Mouse (Mus musculus) urinary bladder, postnatal 10 days (tissue): ENCODE data around the gene Tpk1.
"Not testable (repeated sequence)": the region's sequence is repeated elsewhere in the genome, so short reads cannot be mapped to it uniquely, and the experiment has no call there.

ENCODE experiments used
- DNase-seq: peaks from one replicate; pipeline ENCODE4 v3.0.0; 2022; ENCODE audit warnings: low spot score

The Tpk1 gene

DNA sequence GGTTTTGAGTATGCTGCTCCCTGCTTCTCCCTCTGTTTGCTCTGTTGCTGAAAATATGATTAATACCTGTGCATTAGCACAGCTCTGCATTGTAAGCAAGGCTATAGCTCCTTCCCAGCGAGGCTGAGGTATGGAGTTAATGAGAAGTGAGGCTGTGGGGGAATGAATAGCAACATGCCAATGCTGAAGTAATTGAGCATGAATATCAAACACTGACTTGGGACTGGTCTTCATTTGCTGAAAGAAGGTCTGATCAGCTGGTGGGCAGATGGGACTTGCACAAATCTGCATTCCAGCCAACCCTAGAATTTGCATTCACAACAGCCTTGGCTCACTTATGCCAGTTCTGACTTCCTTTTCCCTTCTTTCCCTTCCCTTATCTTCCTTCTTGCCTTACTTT, 144.0 kb downstream of the Tpk1 start:
- no peak for DNase-seq

GRCm38 (mm10) chr6:43520218-43520617, 145.9 kb downstream of the Tpk1 start:
- no peak for DNase-seq

DNA sequence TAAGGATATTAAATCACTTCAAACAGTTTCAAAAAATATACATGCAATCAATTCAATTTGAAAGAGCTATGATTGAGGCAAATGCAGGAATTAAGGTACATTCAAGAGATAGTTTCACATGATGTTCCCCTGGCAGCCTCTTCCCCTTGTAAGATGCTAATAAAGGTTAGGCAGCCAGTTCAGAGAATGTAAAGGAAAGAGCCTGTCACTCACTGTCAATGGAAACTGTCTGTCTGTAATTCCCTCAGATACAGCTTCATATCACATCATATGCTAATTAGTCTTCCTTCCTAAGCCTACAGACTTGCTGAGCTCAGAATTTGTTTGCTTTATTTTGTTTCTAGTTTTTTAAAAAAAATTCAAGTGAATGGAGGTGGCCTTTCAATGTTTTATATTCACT, 147.7 kb downstream of the Tpk1 start:
- DNase-seq = no peak

- no peak for DNase-seq
Measured at GRCm38 (mm10) chr6:43517316-43517655, 148.8 kb downstream of the Tpk1 start.

DNA sequence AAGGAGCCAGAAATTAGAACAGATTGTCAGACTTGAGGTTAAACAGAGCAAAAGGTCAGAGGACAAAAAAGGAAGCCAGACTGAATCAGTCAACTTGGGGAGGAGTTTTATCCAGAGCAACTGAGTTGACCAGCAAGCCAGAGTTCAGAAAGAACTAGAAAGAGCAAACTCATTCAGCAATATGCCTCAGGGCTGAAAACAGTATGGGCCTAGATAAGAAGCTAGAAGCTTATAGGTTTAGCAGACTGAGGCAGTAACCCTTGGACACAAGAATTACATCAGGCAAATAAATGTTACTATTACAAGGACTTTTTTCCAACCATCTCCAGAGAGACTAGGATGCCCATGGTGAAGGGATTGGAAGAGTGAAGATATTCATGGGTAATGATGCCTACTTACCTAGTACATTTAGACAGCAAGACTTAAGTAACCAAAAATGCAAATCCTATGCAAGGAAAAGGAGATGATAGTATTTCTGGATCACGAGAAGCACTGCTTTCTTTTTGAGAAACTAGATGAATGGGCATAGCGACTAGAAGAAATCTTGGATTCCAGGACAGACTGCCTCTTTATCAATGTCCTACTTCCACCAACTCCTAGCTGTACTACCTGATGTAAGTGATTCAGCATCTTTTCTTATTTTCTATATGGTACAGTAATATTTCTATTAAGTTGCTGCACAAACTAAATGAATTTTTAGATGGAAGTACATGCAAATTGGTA, 149.3 kb downstream of the Tpk1 start:
- no peak for DNase-seq

GRCm38 (mm10) chr6:43506686-43507385, 159.2 kb downstream of the Tpk1 start:
- not testable (repeated sequence) for DNase-seq

DNA sequence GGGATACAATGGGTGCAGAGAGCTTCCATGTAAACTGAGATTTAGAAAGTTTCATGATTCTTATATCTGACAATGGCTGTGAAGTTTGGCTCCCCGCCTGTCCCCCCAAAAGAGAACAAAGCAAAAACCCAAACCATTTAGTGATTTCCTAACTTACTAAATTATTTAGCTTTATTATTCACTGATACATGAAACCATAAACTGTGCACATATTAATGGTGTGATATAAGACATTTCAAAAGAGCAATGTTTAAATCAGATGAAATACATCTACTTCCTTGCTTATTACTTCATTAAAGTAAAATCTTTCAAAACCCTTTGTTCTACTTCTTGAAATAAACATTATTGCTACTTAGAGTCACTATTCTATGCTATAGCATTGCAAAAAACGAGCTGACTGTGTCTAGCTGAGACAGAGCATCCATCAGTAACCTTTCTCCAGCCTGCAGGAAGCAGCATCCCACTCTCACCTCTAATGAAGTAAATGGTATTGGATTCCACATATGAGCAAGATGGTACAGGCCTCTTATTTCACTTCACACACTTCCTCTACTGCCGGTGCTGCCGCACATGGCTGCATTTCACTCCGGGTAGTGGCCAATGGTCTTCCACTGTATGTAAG, 161.4 kb downstream of the Tpk1 start:
- no peak for DNase-seq

DNA sequence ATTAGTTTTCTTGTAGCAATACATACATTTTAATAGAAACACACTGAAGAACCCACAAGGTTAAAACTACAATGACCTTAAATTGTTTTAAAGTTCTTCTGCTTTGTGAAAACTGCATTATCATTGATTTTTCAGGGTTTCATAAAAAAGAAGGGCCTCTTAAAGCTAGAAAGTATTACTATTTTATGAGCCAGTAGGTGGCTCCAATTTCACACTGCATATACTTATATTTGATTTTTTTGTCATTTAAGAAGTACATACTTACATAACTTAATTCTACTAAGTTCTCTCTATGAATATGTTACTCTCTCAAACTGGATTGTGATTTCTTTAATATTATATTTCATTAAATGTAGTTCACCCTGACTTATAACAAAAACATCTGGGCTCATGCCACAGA, 173.7 kb downstream of the Tpk1 start:
- DNase-seq = no peak

DNA sequence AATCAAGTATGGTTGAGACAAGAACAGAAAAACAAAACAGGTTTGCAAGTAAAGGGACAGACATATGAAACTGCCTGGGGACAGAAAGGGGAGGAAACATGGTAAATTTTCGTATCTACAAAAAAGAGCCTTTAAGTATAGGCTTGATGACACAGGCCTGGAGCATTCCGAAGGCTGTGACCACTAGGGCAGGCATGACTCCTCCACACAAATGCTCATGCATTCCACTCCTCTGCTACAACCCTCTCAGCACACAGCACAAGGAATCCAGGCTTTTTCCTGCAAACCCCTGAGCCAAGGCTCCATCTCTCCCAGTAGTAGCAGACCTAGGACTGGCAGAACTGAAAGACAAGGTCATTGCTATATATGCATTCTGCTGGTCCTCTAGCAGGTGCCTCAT, 179.4 kb downstream of the Tpk1 start:
- DNase-seq = no peak

DNA sequence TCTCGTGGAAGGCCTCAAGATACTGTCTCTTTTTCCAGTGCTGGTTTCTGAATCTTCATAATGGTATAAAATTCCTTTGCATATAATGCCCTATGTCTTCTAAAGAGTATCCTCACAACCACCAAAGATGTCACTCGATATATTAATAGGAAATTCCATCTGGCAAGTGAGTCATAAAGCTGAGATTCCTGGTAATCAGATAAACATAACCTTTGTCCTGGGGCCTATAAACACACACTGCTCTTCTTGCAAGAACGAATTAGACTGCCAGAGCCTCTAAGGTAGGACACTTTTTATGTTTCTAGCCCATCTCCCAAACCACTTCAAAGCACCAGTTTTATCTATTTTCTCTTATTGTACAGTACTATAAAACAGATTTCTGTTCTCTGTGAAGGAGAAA, 185.4 kb downstream of the Tpk1 start:
- DNase-seq = no peak

GRCm38 (mm10) chr6:43478810-43479209, 187.3 kb downstream of the Tpk1 start:
- no peak for DNase-seq

- no peak for DNase-seq
Measured at GRCm38 (mm10) chr6:43476406-43476805, 189.7 kb downstream of the Tpk1 start.

GRCm38 (mm10) chr6:43475921-43476320, 190.2 kb downstream of the Tpk1 start:
- DNase-seq = no peak

DNA sequence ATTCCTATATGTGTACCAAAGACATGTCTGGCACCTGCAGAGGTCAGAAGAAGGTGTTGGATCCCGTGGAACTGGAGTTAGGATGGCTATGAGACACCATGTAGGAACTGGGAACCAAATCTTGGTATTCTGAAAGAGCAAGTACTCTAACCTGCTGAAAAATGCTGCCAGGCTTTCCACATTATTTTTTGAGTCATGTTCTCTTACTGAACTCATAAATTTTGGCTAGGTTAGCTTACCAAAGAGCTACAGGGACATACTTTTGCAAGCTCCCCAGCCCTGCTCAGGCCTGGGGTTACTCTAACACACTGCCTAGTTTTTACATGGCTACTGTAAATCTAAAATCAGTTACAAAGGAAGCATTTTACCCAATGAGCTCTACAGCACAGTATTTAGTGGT, 194.5 kb downstream of the Tpk1 start:
- no peak for DNase-seq

DNA sequence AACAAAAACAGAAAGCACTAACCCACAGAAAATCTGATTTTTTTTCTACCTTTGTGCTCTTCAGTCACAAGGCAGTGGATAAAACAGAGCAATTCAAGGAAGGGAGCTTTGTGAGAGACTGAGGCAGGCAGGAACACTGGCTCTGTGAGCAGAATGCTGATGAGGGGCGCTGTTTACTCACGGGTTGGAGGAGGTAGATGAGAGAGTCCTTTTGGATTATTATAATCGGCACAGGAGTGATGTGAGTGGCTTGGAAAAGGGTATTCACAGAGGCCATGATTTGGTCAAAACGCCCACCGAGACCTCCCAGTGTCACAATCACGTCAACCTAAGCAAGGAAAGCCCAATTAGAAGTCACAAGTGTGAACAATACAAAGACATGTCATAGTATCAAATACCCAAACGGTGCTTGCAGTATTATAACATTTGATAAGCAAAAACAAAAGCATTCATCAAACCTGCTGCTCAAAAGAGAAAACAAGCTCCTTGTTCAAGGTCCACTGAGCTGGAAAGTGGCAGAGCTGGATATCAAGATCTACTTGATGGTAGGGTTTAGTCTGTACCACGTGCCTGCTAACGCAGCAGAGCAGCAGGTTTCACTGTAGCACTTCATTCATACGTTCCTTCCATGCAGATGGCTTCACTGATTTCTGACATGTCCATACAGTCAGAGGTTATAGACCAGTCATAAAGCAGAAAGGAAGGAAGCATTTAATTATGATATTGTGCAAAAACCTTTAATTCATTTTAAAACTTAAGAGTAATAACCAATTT, 197.1 kb downstream of the Tpk1 start:
- DNase-seq = no peak

GRCm38 (mm10) chr6:43462849-43463369, 203.2 kb downstream of the Tpk1 start:
- DNase-seq = no peak

DNA sequence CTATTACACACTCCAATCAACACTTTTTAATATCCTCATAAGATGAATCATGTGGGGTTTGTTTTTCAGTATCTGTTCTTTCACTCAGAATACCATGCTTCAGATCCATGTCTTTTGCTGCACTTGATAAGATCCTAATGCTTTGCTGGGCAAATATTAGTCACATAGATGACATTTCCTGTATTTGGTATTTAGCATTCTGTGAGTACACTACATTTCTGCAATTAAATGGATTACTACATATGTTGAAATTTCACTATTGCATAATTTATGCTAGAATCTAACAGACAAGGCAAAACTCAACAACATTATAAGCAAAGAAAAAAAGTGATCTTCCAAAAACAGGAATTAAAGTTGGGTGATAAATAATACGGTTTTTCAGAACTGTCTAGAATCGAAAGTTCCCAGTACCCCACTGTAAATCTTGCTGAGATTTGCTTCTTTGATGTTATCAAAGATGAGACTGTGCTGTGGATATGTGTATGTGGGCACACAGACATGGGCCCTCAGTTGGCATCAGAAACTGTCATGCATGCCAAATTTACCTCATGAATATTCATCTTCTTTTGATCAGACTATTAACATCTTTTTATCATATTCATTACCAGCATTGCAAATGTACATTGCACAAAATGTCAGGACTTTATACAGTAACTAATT, 203.8 kb downstream of the Tpk1 start:
- DNase-seq = no peak

- DNase-seq = no peak
Measured at GRCm38 (mm10) chr6:43459082-43459481, 207.0 kb downstream of the Tpk1 start.

DNA sequence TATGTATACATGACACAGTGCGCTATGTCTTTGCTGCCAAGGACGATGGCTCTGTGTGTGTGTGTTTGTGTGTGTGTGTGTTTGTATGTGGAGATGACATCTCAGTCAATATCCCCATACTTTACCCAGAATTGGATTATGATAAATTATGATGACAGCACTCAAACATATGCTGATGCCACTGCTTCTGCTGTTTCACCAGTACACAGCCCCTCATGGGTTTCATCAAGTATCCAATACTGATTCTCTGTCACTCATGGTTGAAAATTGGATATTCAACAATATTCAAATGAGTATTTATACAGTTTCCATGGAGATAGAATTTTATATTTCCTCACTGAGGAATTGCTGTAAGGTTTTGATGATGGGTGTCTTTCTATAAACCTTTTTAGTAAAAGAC, 208.1 kb downstream of the Tpk1 start:
- no peak for DNase-seq

DNA sequence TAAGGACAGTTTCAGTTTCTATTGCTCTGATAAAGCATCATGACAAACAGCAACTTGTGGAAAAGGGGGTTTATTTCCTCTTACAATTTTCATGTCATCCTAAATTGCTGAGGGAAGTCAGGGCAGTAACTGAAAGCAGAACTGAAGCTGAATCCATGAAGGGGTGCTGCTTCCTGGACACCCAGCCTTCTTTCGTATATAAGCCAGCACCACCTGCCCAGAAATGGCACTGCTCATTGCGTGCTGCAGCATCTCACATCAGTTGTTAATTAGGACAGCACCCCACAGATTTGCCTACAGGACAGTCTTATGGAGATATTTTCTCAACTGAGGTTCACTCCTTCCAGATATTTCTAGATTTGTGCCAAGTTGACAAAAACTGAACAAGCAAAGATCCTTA, 216.6 kb downstream of the Tpk1 start:
- DNase-seq = no peak

- no peak for DNase-seq
Measured at GRCm38 (mm10) chr6:43445856-43446255, 220.2 kb downstream of the Tpk1 start.

- no peak for DNase-seq
Measured at GRCm38 (mm10) chr6:43442191-43442590, 223.9 kb downstream of the Tpk1 start.
